Mouse (Mus musculus) liver, embryonic 15.5 days (tissue): ENCODE results near the gene Dusp13. TPM values are rescaled to one million over a fixed set of nuclear protein-coding genes. Genes with fewer than 3 reads are reported as not detected.

Source experiments
- ATAC-seq: fragments of 200-750 bp; cut with Nextera tagmentation; 2 replicates; pipeline ENCODE4 v1.8.0; 2017; ENCODE audit warnings: moderate number of reproducible peaks, mild to moderate bottlenecking, moderate library complexity; ENCODE audit not compliant: insufficient read depth
- H3K27ac ChIP-seq: fragments of 300-500 bp; sonication (generic); replicated peaks from 2 replicates; pipeline ENCODE4 v1.5.1; 2015; ENCODE audit warnings: mild to moderate bottlenecking, inconsistent platforms
- H3K27me3 ChIP-seq: fragments of 300-500 bp; sonication (generic); 2 replicates; pipeline ENCODE4 v1.6.1; 2015; ENCODE audit warnings: mild to moderate bottlenecking, inconsistent platforms
- H3K36me3 ChIP-seq: fragments of 300-500 bp; sonication (generic); replicated peaks from 2 replicates; pipeline ENCODE4 v1.6.1; 2015; ENCODE audit warnings: moderate library complexity, mild to moderate bottlenecking, inconsistent platforms
- H3K4me1 ChIP-seq: fragments of 300-500 bp; sonication (generic); replicated peaks from 2 replicates; pipeline ENCODE4 v1.6.1; 2015; ENCODE audit warnings: inconsistent platforms
- H3K4me2 ChIP-seq: fragments of 300-500 bp; sonication (generic); 2 replicates; pipeline ENCODE4 v1.6.1; 2015; ENCODE audit warnings: moderate library complexity, mild to moderate bottlenecking, inconsistent platforms
- H3K4me3 ChIP-seq: fragments of 300-500 bp; sonication (generic); replicated peaks from 2 replicates; pipeline ENCODE4 v1.5.1; 2015; ENCODE audit warnings: mild to moderate bottlenecking, inconsistent platforms
- H3K9ac ChIP-seq: fragments of 300-500 bp; sonication (generic); 2 replicates; pipeline ENCODE4 v1.6.1; 2015; ENCODE audit warnings: moderate library complexity, mild to moderate bottlenecking, inconsistent platforms
- H3K9me3 ChIP-seq: fragments of 300-500 bp; sonication (generic); replicated peaks from 2 replicates; pipeline ENCODE4 v1.6.1; 2016; ENCODE audit warnings: inconsistent platforms
- WGBS: fragments of 180-500 bp; shearing (Covaris S2); methylation state at CpG from one replicate; pipeline ENCODE4 v1.1.7; 2015; ENCODE audit warnings: mixed read lengths; ENCODE audit not compliant: insufficient replicate concordance; 5-methylcytosine and 5-hydroxymethylcytosine counted together
- polyA plus RNA-seq: library from polyadenylated mRNA; unstranded; fragments of >200 nt; fragmentation: Nextera tagmentation; extraction: Ambion mirVana; gene quantifications from 2 replicates; pipeline ENCODE4 v1.2.1, GENCODE M21; 2015

The Dusp13 gene
- polyA plus RNA-seq, 1 experiment from 2014 or later: 0.18 TPM

GRCm38 (mm10) chr14:21696186-21696830, 54.7 kb downstream of the Dusp13 start:
- 0 out of 2 replicates have a peak, but pooled peaks cover 5% of the 10 kb centered on the region for H3K27me3 ChIP-seq
- ATAC-seq: no peak
- H3K4me3 ChIP-seq: no peak overlapping the region

GRCm38 (mm10) chr14:21695020-21695419, 56.0 kb downstream of the Dusp13 start:
- Histone ChIP-seq H3K4me3 (no peak overlapping the region), H3K27ac (no peak overlapping the region), H3K4me1 (peaks cover 7% of the 10 kb centered on the region; the same call in 1 of the 2 replicates), H3K27me3 (0 out of 2 replicates have a peak, but pooled peaks cover 5% of the 10 kb centered on the region), H3K9ac (no peak overlapping the region), H3K36me3 (no peaks in the 10 kb centered on the region), H3K9me3 (0 out of 2 replicates have a peak, but pooled peaks cover 4% of the 10 kb centered on the region), H3K4me2 (no peak overlapping the region)
- no peak for ATAC-seq
- 52% methylated on average over 6 of the region's 6 CpGs for WGBS

More at GRCm38 (mm10) chr14:21696186-21696830, 54.7 kb downstream of the Dusp13 start:
- H3K9ac ChIP-seq: no peak overlapping the region
- no peak overlapping the region for H3K4me2 ChIP-seq
- H3K4me1 ChIP-seq: peaks cover 7% of the 10 kb centered on the region; the same call in 1 of the 2 replicates
- no peaks in the 10 kb centered on the region for H3K36me3 ChIP-seq
- WGBS: 59% methylated on average over 7 of the region's 7 CpGs
- 0 out of 2 replicates have a peak, but pooled peaks cover 4% of the 10 kb centered on the region for H3K9me3 ChIP-seq
- no peak overlapping the region for H3K27ac ChIP-seq

GRCm38 (mm10) chr14:21691070-21691469, 59.9 kb downstream of the Dusp13 start:
- Histone ChIP-seq H3K4me2 (no peak overlapping the region), H3K9ac (no peak overlapping the region), H3K27ac (no peak overlapping the region), H3K36me3 (no peaks in the 10 kb centered on the region), H3K4me3 (no peak overlapping the region), H3K4me1 (peaks cover 10% of the 10 kb centered on the region), H3K9me3 (0 out of 2 replicates have a peak, but pooled peaks cover 4% of the 10 kb centered on the region), H3K27me3 (peaks cover 22% of the 10 kb centered on the region)
- 73% methylated on average over 3 of the region's 3 CpGs for WGBS
- no peak for ATAC-seq

- peak; percentile 37; the same call in 1 of the 2 replicates for ATAC-seq
- H3K9ac ChIP-seq: no peak overlapping the region
- peaks cover 17% of the 10 kb centered on the region for H3K4me1 ChIP-seq
- H3K4me3 ChIP-seq: peak overlapping the region; percentile 17
- no peaks in the 10 kb centered on the region for H3K9me3 ChIP-seq
- 16% methylated on average over 49 of the region's 49 CpGs for WGBS
- no peak overlapping the region for H3K27ac ChIP-seq
- H3K36me3 ChIP-seq: no peaks in the 10 kb centered on the region
- H3K4me2 ChIP-seq: peak overlapping the region; percentile 51
- H3K27me3 ChIP-seq: peaks cover 43% of the 10 kb centered on the region
These were observed 64.4 kb downstream of the Dusp13 start for GRCm38 (mm10) chr14:21686376-21687279.

- WGBS: 67% methylated on average over 10 of the region's 10 CpGs
- no peak overlapping the region for H3K9ac ChIP-seq
- no peak overlapping the region for H3K4me2 ChIP-seq
- no peak for ATAC-seq
- H3K27ac ChIP-seq: no peak overlapping the region
- H3K27me3 ChIP-seq: peaks cover 43% of the 10 kb centered on the region
- H3K4me3 ChIP-seq: no peak overlapping the region
- H3K9me3 ChIP-seq: no peaks in the 10 kb centered on the region
- H3K4me1 ChIP-seq: peaks cover 17% of the 10 kb centered on the region
- no peaks in the 10 kb centered on the region for H3K36me3 ChIP-seq
These were observed 65.4 kb downstream of the Dusp13 start for GRCm38 (mm10) chr14:21685411-21686146.

GRCm38 (mm10) chr14:21683834-21684233, 67.1 kb downstream of the Dusp13 start:
- Histone ChIP-seq H3K27me3 (peaks cover 43% of the 10 kb centered on the region), H3K36me3 (no peaks in the 10 kb centered on the region), H3K4me1 (peaks cover 20% of the 10 kb centered on the region), H3K4me2 (no peak overlapping the region), H3K9me3 (no peaks in the 10 kb centered on the region), H3K4me3 (no peak overlapping the region), H3K9ac (no peak overlapping the region), H3K27ac (no peak overlapping the region)
- WGBS: 69% methylated on average over 4 of the region's 4 CpGs
- ATAC-seq: no peak

Other genes starting within 250 kb of the Dusp13 start
- gene Dupd1, start 36.6 kb downstream of the Dusp13 start, polyA plus RNA-seq: 0.10 TPM in 1 of 2 replicates, not detected in the other
- 2.8 and 3.3 TPM in 2 replicates for gene Samd8, start 650 bp downstream of the Dusp13 start, polyA plus RNA-seq
- 110 and 121 TPM in 2 replicates for gene Vdac2, start 74.1 kb upstream of the Dusp13 start, polyA plus RNA-seq
- 19.5 and 20.1 TPM in 2 replicates for gene Comtd1, start 97.8 kb upstream of the Dusp13 start, polyA plus RNA-seq
- gene Zfp503, start 238.4 kb upstream of the Dusp13 start, polyA plus RNA-seq: 0.74 and 0.91 TPM in 2 replicates